ENCODE assay signal across 13 mouse cellular contexts in the genomic region with DNA sequence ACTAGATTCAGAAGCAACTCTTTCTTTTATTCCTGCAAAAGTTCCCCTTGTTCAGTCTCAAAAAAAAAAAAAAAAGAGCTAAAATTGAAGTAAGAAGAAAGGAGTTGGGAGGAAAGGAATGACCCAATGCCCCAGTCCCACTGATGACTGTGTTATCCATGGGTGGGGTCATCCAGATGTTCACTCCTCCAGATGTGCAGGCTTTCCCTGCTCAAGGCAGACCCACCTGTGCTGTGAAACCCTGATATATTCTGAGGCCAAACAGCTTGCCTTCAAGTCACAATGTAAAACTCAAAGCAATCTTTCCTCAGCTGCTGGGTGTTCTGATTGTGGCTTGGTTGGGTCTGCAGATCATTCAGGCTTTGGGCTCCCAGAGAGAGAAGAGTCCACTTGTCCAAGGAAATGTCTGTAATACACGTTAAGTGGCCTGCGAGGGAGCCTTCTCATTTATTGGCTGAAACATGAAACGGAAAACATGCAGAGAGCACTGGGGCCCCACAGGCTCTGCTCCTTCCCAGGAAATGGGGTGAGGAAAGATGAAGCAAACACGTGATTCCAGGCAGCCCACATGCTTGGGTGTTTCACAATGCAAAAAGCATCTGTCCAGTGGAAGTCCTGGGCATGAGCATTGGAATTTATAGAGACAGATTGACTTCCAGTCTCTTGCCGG.
DNase-seq lines count a peak whose midpoint lies in the region; ATAC-seq lines count a peak whose summit lies in the region.
"Had no signal": no experiment of that assay in that cellular context is flagged by ENCODE, and none has a peak within 500 bp of the region (broad histone marks: within the 10 kb centered on the region; RNA-seq: fewer than 3 reads in every experiment).

No protein-coding gene starts in this region.

- peak; percentile 31; the same call in 1 of the 2 replicates for ATAC-seq in frontal cortex, adult (ENCODE audit: low TSS enrichment)
- ATAC-seq in hindbrain, embryonic 14.5 days (ENCODE audit: low FRiP score): no peak

- H3K9ac ChIP-seq in hindbrain, embryonic 14.5 days: no peak overlapping the region
- H3K9ac ChIP-seq: heart, embryonic 15.5 days had no signal

- 79% methylated on average over 5 of the region's 5 CpGs for WGBS in hindbrain, embryonic 14.5 days

- no peaks in the 10 kb centered on the region for H3K27me3 ChIP-seq in hindbrain, embryonic 14.5 days (ENCODE audit: control insufficient read depth, insufficient read depth, low read length)
- H3K27me3 ChIP-seq: heart, embryonic 15.5 days had no signal

- no peak overlapping the region for H3K4me3 ChIP-seq in hindbrain, embryonic 14.5 days (replicated peaks; ENCODE audit: low read length)
- H3K4me3 ChIP-seq: heart, embryonic 15.5 days; layer of hippocampus, adult 2 months had no signal

- H3K4me2 ChIP-seq in hindbrain, embryonic 14.5 days (replicated peaks): no peak overlapping the region
- H3K4me2 ChIP-seq: heart, embryonic 15.5 days had no signal

- no peaks in the 10 kb centered on the region for H3K36me3 ChIP-seq in hindbrain, embryonic 14.5 days (replicated peaks; ENCODE audit: control insufficient read depth, insufficient read depth)
- H3K36me3 ChIP-seq: heart, embryonic 15.5 days had no signal

- DNase-seq in frontal cortex, postnatal 14 days (ENCODE audit: low spot score in 2 of 2): no peak
- peak; percentile 5 for DNase-seq in adipocyte (ENCODE audit: low spot score)
- peak; percentile 38 for DNase-seq in heart, adult 8-10 months (ENCODE audit: low spot score)
- peak; percentile 52 for DNase-seq in lung, postnatal 10 days
- no peak for DNase-seq in right cerebral cortex, postnatal 10 days (ENCODE audit: low spot score in 2 of 2)
- no peak for DNase-seq in spleen, postnatal 14 days (ENCODE audit: low spot score in 2 of 2)
- no peak for DNase-seq in hindbrain, embryonic 14.5 days (ENCODE audit: low spot score)
- DNase-seq: B cell, adult 2 months; cerebellum, postnatal 14 days; thymus, adult 2 months had no signal

- H3K27ac ChIP-seq in hindbrain, embryonic 14.5 days: no peak overlapping the region
- H3K27ac ChIP-seq: heart, embryonic 15.5 days; layer of hippocampus, adult 2 months had no signal

- no peaks in the 10 kb centered on the region for H3K4me1 ChIP-seq in hindbrain, embryonic 14.5 days (replicated peaks; ENCODE audit: control insufficient read depth, insufficient read depth, low read length)

- no peaks in the 10 kb centered on the region for H3K9me3 ChIP-seq in hindbrain, embryonic 14.5 days (ENCODE audit: control insufficient read depth, low read length)
- H3K9me3 ChIP-seq: heart, embryonic 15.5 days had no signal

Comparison
In these comparisons a context has a peak if more than half of its experiments do, and no peak if none do; other contexts are left out.
1. DNase-seq: peak in adipocyte (single experiment), heart, adult 8-10 months (single experiment) and lung, postnatal 10 days (single experiment); none in frontal cortex, postnatal 14 days (0 of 2), right cerebral cortex, postnatal 10 days (0 of 2), spleen, postnatal 14 days (0 of 2) and hindbrain, embryonic 14.5 days (single experiment).